Mouse (Mus musculus): Measurements from ENCODE around the gene Gigyf1. TPM values are rescaled to one million over a fixed set of nuclear protein-coding genes. Genes with fewer than 3 reads are reported as not detected.

Gene Gigyf1
- 24.7 and 40.3 TPM in 2 replicates for total RNA-seq (2012; rRNA removed)

- no peak for DNase-seq (ENCODE audit: low read depth, low spot score)
- Histone ChIP-seq H3K9me3 (ENCODE audit: control insufficient read depth, insufficient read depth, low read depth, low read length) (no peaks in the 10 kb centered on the region), H3K36me3 (ENCODE audit: control insufficient read depth, insufficient read depth, low read length, poor library complexity, severe bottlenecking) (peaks cover 59% of the 10 kb centered on the region), H3K4me1 (ENCODE audit: control insufficient read depth in 2 of 2, insufficient read depth in 2 of 2, low read length in 2 of 2, poor library complexity in 1 of 2) (peaks cover 8 to 44% of the 10 kb centered on the region in 2 experiments; a peak in 3 of 4 replicates), H3K9ac (ENCODE audit: insufficient read depth, low read depth, low read length, poor library complexity, severe bottlenecking) (no peak within 1 kb of the TSS), H3K4me3 (ENCODE audit: insufficient read depth in 1 of 2, low read depth in 1 of 2, low read length in 2 of 2, poor library complexity in 1 of 2, severe bottlenecking in 1 of 2) (no peak within 1 kb of the TSS), H3K27ac (ENCODE audit: insufficient read depth, low read depth, low read length, poor library complexity, severe bottlenecking) (no peak within 1 kb of the TSS)
- in situ Hi-C loops (cut with MboI; ENCODE audit: low sequenced_read_pairs in 2 of 2, unreplicated experiment in 2 of 2): no loop called here
- peak; percentile 14; the same call in 1 of the 2 replicates for TF ChIP-seq MAFK (IDR thresholded peaks at IDR 0.05; ENCODE audit: insufficient read depth, low read depth, low read length)
- no peak for TF ChIP-seq ZC3H11A (IDR thresholded peaks at IDR 0.05; ENCODE audit: borderline replicate concordance, low read depth, low read length)
- TF ChIP-seq HCFC1 (IDR thresholded peaks at IDR 0.05; ENCODE audit: borderline replicate concordance, insufficient read depth, low read length): no peak
These were observed at the start of gene Gigyf1 for GRCm38 (mm10) chr5:137518436-137518835. Gigyf1 (plus strand) TSS chr5:137518548.

- no peak overlapping the region for H3K9ac ChIP-seq (ENCODE audit: insufficient read depth, low read depth, low read length, poor library complexity, severe bottlenecking)
- TF ChIP-seq MAFK (IDR thresholded peaks at IDR 0.05; ENCODE audit: insufficient read depth, low read depth, low read length) (no peak), CHD2 (IDR thresholded peaks at IDR 0.05; ENCODE audit: low read depth, low read length) (no peak), ZNF384 (IDR thresholded peaks at IDR 0.05; ENCODE audit: low read depth, low read length) (no peak), ZC3H11A (IDR thresholded peaks at IDR 0.05; ENCODE audit: borderline replicate concordance, low read depth, low read length) (no peak), HCFC1 (IDR thresholded peaks at IDR 0.05; ENCODE audit: borderline replicate concordance, insufficient read depth, low read length) (no peak)
- H3K36me3 ChIP-seq (ENCODE audit: control insufficient read depth, insufficient read depth, low read length, poor library complexity, severe bottlenecking): no peaks in the 10 kb centered on the region
- no peak for DNase-seq (ENCODE audit: low read depth, low spot score)
- H3K4me3 ChIP-seq (ENCODE audit: insufficient read depth in 1 of 2, low read depth in 1 of 2, low read length in 2 of 2, poor library complexity in 1 of 2, severe bottlenecking in 1 of 2): no peak overlapping the region
- H3K4me1 ChIP-seq (ENCODE audit: control insufficient read depth in 2 of 2, insufficient read depth in 2 of 2, low read length in 2 of 2, poor library complexity in 1 of 2): no peaks in the 10 kb centered on the region
- in situ Hi-C loops (cut with MboI; ENCODE audit: low sequenced_read_pairs in 2 of 2, unreplicated experiment in 2 of 2): no loop called here
- H3K9me3 ChIP-seq (ENCODE audit: control insufficient read depth, insufficient read depth, low read depth, low read length): no peaks in the 10 kb centered on the region
- no peak overlapping the region for H3K27ac ChIP-seq (ENCODE audit: insufficient read depth, low read depth, low read length, poor library complexity, severe bottlenecking)
These were observed 46.0 kb upstream of the Gigyf1 start for GRCm38 (mm10) chr5:137472252-137472904.

GRCm38 (mm10) chr5:137474351-137474750 lies 44.0 kb upstream of the Gigyf1 start:
- Histone ChIP-seq H3K27ac (ENCODE audit: insufficient read depth, low read depth, low read length, poor library complexity, severe bottlenecking) (no peak overlapping the region), H3K4me1 (ENCODE audit: control insufficient read depth in 2 of 2, insufficient read depth in 2 of 2, low read length in 2 of 2, poor library complexity in 1 of 2) (no peaks in the 10 kb centered on the region), H3K4me3 (ENCODE audit: insufficient read depth in 1 of 2, low read depth in 1 of 2, low read length in 2 of 2, poor library complexity in 1 of 2, severe bottlenecking in 1 of 2) (no peak overlapping the region), H3K36me3 (ENCODE audit: control insufficient read depth, insufficient read depth, low read length, poor library complexity, severe bottlenecking) (no peaks in the 10 kb centered on the region), H3K9me3 (ENCODE audit: control insufficient read depth, insufficient read depth, low read depth, low read length) (no peaks in the 10 kb centered on the region), H3K9ac (ENCODE audit: insufficient read depth, low read depth, low read length, poor library complexity, severe bottlenecking) (no peak overlapping the region)
- no peak for DNase-seq (ENCODE audit: low read depth, low spot score)
- TF ChIP-seq CHD2 (IDR thresholded peaks at IDR 0.05; ENCODE audit: low read depth, low read length) (no peak), ZC3H11A (IDR thresholded peaks at IDR 0.05; ENCODE audit: borderline replicate concordance, low read depth, low read length) (no peak), HCFC1 (IDR thresholded peaks at IDR 0.05; ENCODE audit: borderline replicate concordance, insufficient read depth, low read length) (no peak), ZNF384 (IDR thresholded peaks at IDR 0.05; ENCODE audit: low read depth, low read length) (no peak), MAFK (IDR thresholded peaks at IDR 0.05; ENCODE audit: insufficient read depth, low read depth, low read length) (no peak)
- in situ Hi-C loops (cut with MboI; ENCODE audit: low sequenced_read_pairs in 2 of 2, unreplicated experiment in 2 of 2): no loop called here

- TF ChIP-seq MAFK (IDR thresholded peaks at IDR 0.05; ENCODE audit: insufficient read depth, low read depth, low read length) (no peak), CHD2 (IDR thresholded peaks at IDR 0.05; ENCODE audit: low read depth, low read length) (no peak), ZC3H11A (IDR thresholded peaks at IDR 0.05; ENCODE audit: borderline replicate concordance, low read depth, low read length) (no peak), ZNF384 (IDR thresholded peaks at IDR 0.05; ENCODE audit: low read depth, low read length) (no peak), HCFC1 (IDR thresholded peaks at IDR 0.05; ENCODE audit: borderline replicate concordance, insufficient read depth, low read length) (no peak)
- no peaks in the 10 kb centered on the region for H3K4me1 ChIP-seq (ENCODE audit: control insufficient read depth in 2 of 2, insufficient read depth in 2 of 2, low read length in 2 of 2, poor library complexity in 1 of 2)
- H3K4me3 ChIP-seq (ENCODE audit: insufficient read depth in 1 of 2, low read depth in 1 of 2, low read length in 2 of 2, poor library complexity in 1 of 2, severe bottlenecking in 1 of 2): no peak within 1 kb of the TSS
- H3K27ac ChIP-seq (ENCODE audit: insufficient read depth, low read depth, low read length, poor library complexity, severe bottlenecking): no peak within 1 kb of the TSS
- in situ Hi-C loops (cut with MboI; ENCODE audit: low sequenced_read_pairs in 2 of 2, unreplicated experiment in 2 of 2): no loop called here
- no peaks in the 10 kb centered on the region for H3K9me3 ChIP-seq (ENCODE audit: control insufficient read depth, insufficient read depth, low read depth, low read length)
- no peak within 1 kb of the TSS for H3K9ac ChIP-seq (ENCODE audit: insufficient read depth, low read depth, low read length, poor library complexity, severe bottlenecking)
- DNase-seq (ENCODE audit: low read depth, low spot score): no peak
- H3K36me3 ChIP-seq (ENCODE audit: control insufficient read depth, insufficient read depth, low read length, poor library complexity, severe bottlenecking): no peaks in the 10 kb centered on the region
These were observed 41.4 kb upstream of the Gigyf1 start, which contains the start of gene Zan for GRCm38 (mm10) chr5:137476964-137477363. Zan (minus strand) TSS chr5:137477064.
